Mouse (Mus musculus): ENCODE data around the gene Otof.

Otof gene

GRCm38 (mm10) chr5:30416665-30417064 is 45.1 kb downstream of the Otof start:
- Histone ChIP-seq H3K36me3 (ENCODE audit: insufficient read depth, low read length) (no peaks in the 10 kb centered on the region), H3K4me1 (replicated peaks; ENCODE audit: low read depth, low read length) (peaks cover 10% of the 10 kb centered on the region), H3K4me3 (replicated peaks; ENCODE audit: low read length) (no peak overlapping the region), H3K9me3 (ENCODE audit: low read length) (no peaks in the 10 kb centered on the region), H3K27me3 (ENCODE audit: insufficient read depth, low read length) (peaks cover 41% of the 10 kb centered on the region)
- TF ChIP-seq POU5F1 (IDR thresholded peaks at IDR 0.05; ENCODE audit: borderline replicate concordance, low read length) (no peak), CTCF (conservative IDR thresholded peaks at IDR 0.05; ENCODE audit: low read length) (no peak), NANOG (IDR thresholded peaks at IDR 0.05; ENCODE audit: borderline replicate concordance, low read length) (peak; percentile 52; the same call in 1 of the 2 replicates)

- TF ChIP-seq POU5F1 (IDR thresholded peaks at IDR 0.05; ENCODE audit: borderline replicate concordance, low read length): no peak
- no peak for TF ChIP-seq NANOG (IDR thresholded peaks at IDR 0.05; ENCODE audit: borderline replicate concordance, low read length)
- TF ChIP-seq CTCF (conservative IDR thresholded peaks at IDR 0.05; ENCODE audit: low read length): no peak
- peaks cover 10% of the 10 kb centered on the region for H3K4me1 ChIP-seq (replicated peaks; ENCODE audit: low read depth, low read length)
- H3K27me3 ChIP-seq (ENCODE audit: insufficient read depth, low read length): peaks cover 35% of the 10 kb centered on the region
- H3K36me3 ChIP-seq (ENCODE audit: insufficient read depth, low read length): no peaks in the 10 kb centered on the region
- H3K9me3 ChIP-seq (ENCODE audit: low read length): no peaks in the 10 kb centered on the region
- no peak overlapping the region for H3K4me3 ChIP-seq (replicated peaks; ENCODE audit: low read length)
Measured at GRCm38 (mm10) chr5:30415876-30416275, 45.9 kb downstream of the Otof start.

GRCm38 (mm10) chr5:30415381-30415780 is 46.4 kb downstream of the Otof start:
- no peaks in the 10 kb centered on the region for H3K36me3 ChIP-seq (ENCODE audit: insufficient read depth, low read length)
- H3K27me3 ChIP-seq (ENCODE audit: insufficient read depth, low read length): peaks cover 32% of the 10 kb centered on the region
- H3K4me3 ChIP-seq (replicated peaks; ENCODE audit: low read length): no peak overlapping the region
- no peak for TF ChIP-seq POU5F1 (IDR thresholded peaks at IDR 0.05; ENCODE audit: borderline replicate concordance, low read length)
- no peaks in the 10 kb centered on the region for H3K9me3 ChIP-seq (ENCODE audit: low read length)
- H3K4me1 ChIP-seq (replicated peaks; ENCODE audit: low read depth, low read length): peaks cover 10% of the 10 kb centered on the region

DNA sequence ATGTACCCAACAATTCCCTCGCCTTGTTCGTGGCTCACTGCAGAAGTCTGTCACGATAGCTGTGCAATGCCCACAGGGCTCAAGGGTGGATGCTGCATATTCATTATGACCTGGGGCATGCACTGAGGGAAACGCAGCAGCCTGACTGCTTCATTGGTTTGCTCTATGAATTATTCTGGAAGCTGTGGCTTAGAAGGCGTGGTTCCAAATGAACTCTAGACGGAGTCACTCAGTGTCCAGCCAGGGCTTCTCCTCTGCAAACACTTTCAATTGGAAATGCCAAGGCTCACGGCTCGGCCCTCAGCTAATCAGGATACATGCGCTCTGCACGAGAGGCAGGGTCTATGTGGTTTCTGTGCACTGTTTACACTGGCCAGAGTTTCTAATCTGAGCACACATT is 50.2 kb downstream of the Otof start:
- H3K4me3 ChIP-seq (replicated peaks; ENCODE audit: low read length): no peak overlapping the region
- no peak for TF ChIP-seq CTCF (conservative IDR thresholded peaks at IDR 0.05; ENCODE audit: low read length)
- TF ChIP-seq POU5F1 (IDR thresholded peaks at IDR 0.05; ENCODE audit: borderline replicate concordance, low read length): no peak
- TF ChIP-seq NANOG (IDR thresholded peaks at IDR 0.05; ENCODE audit: borderline replicate concordance, low read length): no peak
- peaks cover 26% of the 10 kb centered on the region for H3K27me3 ChIP-seq (ENCODE audit: insufficient read depth, low read length)
- peaks cover 17% of the 10 kb centered on the region for H3K4me1 ChIP-seq (replicated peaks; ENCODE audit: low read depth, low read length)
- H3K9me3 ChIP-seq (ENCODE audit: low read length): no peaks in the 10 kb centered on the region
- H3K36me3 ChIP-seq (ENCODE audit: insufficient read depth, low read length): no peaks in the 10 kb centered on the region

DNA sequence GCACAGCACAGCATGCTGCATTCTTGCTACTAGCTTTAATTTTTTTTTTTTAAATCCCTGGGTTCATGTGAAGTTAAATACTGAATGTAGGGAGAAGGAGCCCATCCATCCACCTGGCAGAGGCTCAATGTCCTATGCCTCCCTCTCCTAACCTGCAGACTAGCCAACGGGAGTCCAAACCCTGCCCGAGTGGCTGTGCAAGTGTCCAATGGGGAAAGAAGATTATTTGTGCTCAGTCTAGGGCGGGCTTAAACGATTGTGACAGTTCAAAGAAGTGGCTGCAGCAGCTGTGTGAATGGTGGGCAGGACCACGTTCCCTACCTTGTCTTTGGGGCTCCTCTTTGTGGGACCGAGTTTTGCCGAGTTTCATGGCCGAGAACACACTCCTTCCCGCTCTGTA is 54.9 kb downstream of the Otof start:
- Histone ChIP-seq H3K4me1 (replicated peaks; ENCODE audit: low read depth, low read length) (peaks cover 10% of the 10 kb centered on the region), H3K36me3 (ENCODE audit: insufficient read depth, low read length) (no peaks in the 10 kb centered on the region), H3K4me3 (replicated peaks; ENCODE audit: low read length) (peak overlapping the region; percentile 39), H3K27me3 (ENCODE audit: insufficient read depth, low read length) (peaks cover 8% of the 10 kb centered on the region; the same call in 1 of the 2 replicates), H3K9me3 (ENCODE audit: low read length) (no peaks in the 10 kb centered on the region)
- no peak for TF ChIP-seq NANOG (IDR thresholded peaks at IDR 0.05; ENCODE audit: borderline replicate concordance, low read length)

DNA sequence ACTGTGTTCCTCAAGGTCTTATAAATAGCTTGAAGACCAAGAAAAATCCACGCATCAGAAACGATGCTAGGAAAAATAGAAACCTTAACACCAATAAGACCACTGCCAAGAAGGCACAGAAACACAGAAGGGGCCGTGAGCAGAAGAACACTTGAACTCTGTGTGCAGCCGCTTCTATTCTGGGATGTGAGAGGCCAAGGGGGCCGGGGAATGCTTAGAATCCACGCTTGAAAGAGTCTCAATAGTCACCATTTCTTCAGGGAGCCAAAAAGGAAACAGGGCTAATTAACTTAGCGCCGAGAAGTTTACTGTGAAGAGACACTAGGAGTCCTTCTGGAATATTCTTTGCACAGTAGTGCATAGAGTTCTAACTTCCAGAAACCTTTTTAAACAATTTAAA is 60.6 kb downstream of the Otof start:
- Histone ChIP-seq H3K4me3 (replicated peaks; ENCODE audit: low read length) (no peak overlapping the region), H3K36me3 (ENCODE audit: insufficient read depth, low read length) (no peaks in the 10 kb centered on the region), H3K4me1 (replicated peaks; ENCODE audit: low read depth, low read length) (no peaks in the 10 kb centered on the region), H3K9me3 (ENCODE audit: low read length) (peaks cover 9% of the 10 kb centered on the region), H3K27me3 (ENCODE audit: insufficient read depth, low read length) (0 out of 2 replicates have a peak, but pooled peaks cover 2% of the 10 kb centered on the region)
- no peak for TF ChIP-seq NANOG (IDR thresholded peaks at IDR 0.05; ENCODE audit: borderline replicate concordance, low read length)
- TF ChIP-seq CTCF (conservative IDR thresholded peaks at IDR 0.05; ENCODE audit: low read length): no peak
- no peak for TF ChIP-seq POU5F1 (IDR thresholded peaks at IDR 0.05; ENCODE audit: borderline replicate concordance, low read length)

- H3K4me1 ChIP-seq (replicated peaks; ENCODE audit: low read depth, low read length): no peaks in the 10 kb centered on the region
- H3K27me3 ChIP-seq (ENCODE audit: insufficient read depth, low read length): 0 out of 2 replicates have a peak, but pooled peaks cover 2% of the 10 kb centered on the region
- no peak overlapping the region for H3K4me3 ChIP-seq (replicated peaks; ENCODE audit: low read length)
- H3K36me3 ChIP-seq (ENCODE audit: insufficient read depth, low read length): no peaks in the 10 kb centered on the region
- no peak for TF ChIP-seq POU5F1 (IDR thresholded peaks at IDR 0.05; ENCODE audit: borderline replicate concordance, low read length)
- TF ChIP-seq CTCF (conservative IDR thresholded peaks at IDR 0.05; ENCODE audit: low read length): no peak
- no peak for TF ChIP-seq NANOG (IDR thresholded peaks at IDR 0.05; ENCODE audit: borderline replicate concordance, low read length)
- H3K9me3 ChIP-seq (ENCODE audit: low read length): peaks cover 9% of the 10 kb centered on the region
Measured at GRCm38 (mm10) chr5:30400521-30400920, 61.2 kb downstream of the Otof start.

DNA sequence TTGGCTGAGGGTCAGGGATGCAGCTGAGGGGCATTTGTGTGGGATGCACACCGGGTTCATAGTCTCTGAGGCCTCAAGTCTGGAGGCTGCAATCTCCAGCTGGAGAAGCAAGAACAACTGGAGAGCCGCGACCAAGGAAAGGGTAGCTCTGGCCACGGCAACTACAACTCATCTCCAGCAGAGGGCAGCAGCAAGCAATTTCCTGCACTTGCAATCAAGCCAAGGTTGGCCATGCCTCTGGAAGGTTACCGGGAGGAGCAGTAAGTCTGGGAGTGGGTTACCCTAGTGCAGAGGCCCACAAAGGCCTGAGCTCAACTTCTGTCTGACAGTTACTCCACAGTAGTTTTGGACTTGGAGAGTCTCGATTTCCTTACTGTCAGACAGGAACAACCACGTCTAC is 70.3 kb downstream of the Otof start:
- Histone ChIP-seq H3K4me3 (replicated peaks; ENCODE audit: low read length) (no peak overlapping the region), H3K27me3 (ENCODE audit: insufficient read depth, low read length) (peaks cover 4% of the 10 kb centered on the region; the same call in 1 of the 2 replicates), H3K4me1 (replicated peaks; ENCODE audit: low read depth, low read length) (no peaks in the 10 kb centered on the region), H3K9me3 (ENCODE audit: low read length) (no peaks in the 10 kb centered on the region), H3K36me3 (ENCODE audit: insufficient read depth, low read length) (no peaks in the 10 kb centered on the region)
- TF ChIP-seq CTCF (conservative IDR thresholded peaks at IDR 0.05; ENCODE audit: low read length): peak; percentile 91
- no peak for TF ChIP-seq NANOG (IDR thresholded peaks at IDR 0.05; ENCODE audit: borderline replicate concordance, low read length)

GRCm38 (mm10) chr5:30389836-30390235 is 71.9 kb downstream of the Otof start:
- no peak overlapping the region for H3K4me3 ChIP-seq (replicated peaks; ENCODE audit: low read length)
- H3K27me3 ChIP-seq (ENCODE audit: insufficient read depth, low read length): peaks cover 4% of the 10 kb centered on the region; the same call in 1 of the 2 replicates
- H3K36me3 ChIP-seq (ENCODE audit: insufficient read depth, low read length): no peaks in the 10 kb centered on the region
- H3K4me1 ChIP-seq (replicated peaks; ENCODE audit: low read depth, low read length): no peaks in the 10 kb centered on the region
- no peaks in the 10 kb centered on the region for H3K9me3 ChIP-seq (ENCODE audit: low read length)
- TF ChIP-seq CTCF (conservative IDR thresholded peaks at IDR 0.05; ENCODE audit: low read length): no peak
- no peak for TF ChIP-seq POU5F1 (IDR thresholded peaks at IDR 0.05; ENCODE audit: borderline replicate concordance, low read length)
- no peak for TF ChIP-seq NANOG (IDR thresholded peaks at IDR 0.05; ENCODE audit: borderline replicate concordance, low read length)
